Mouse (Mus musculus) myocyte (in vitro differentiated cells): ENCODE measurements around the gene Rnf146. TPM values are rescaled to one million over a fixed set of nuclear protein-coding genes. Genes with fewer than 3 reads are reported as not detected.
A peak's percentile ranks its signal among the peaks of the same experiment; 100 is the strongest.

Experiments
- H3K27me3 ChIP-seq: one replicate; pipeline ENCODE4 v1.6.1; 2011; ENCODE audit not compliant: control insufficient read depth, insufficient read depth, insufficient read length
- H3K36me3 ChIP-seq: one replicate; pipeline ENCODE4 v1.6.1; 2011; ENCODE audit not compliant: control insufficient read depth, insufficient read depth
- H3K4me2 ChIP-seq: one replicate; pipeline ENCODE4 v1.6.1; 2011; ENCODE audit warnings: low read depth, control low read depth
- H3K4me3 ChIP-seq: one replicate; pipeline ENCODE4 v1.5.1; 2011; ENCODE audit warnings: mild to moderate bottlenecking, control low read depth, moderate library complexity
- H3K79me2 ChIP-seq: one replicate; pipeline ENCODE4 v1.6.1; 2011; ENCODE audit not compliant: control insufficient read depth, insufficient read depth
- H3ac ChIP-seq: one replicate; pipeline ENCODE4 v1.6.1; 2011; ENCODE audit not compliant: control insufficient read depth, insufficient read length
- CEBPB ChIP-seq: IDR thresholded peaks from 2 replicates; pipeline ENCODE4 v1.6.1; 2011; ENCODE audit warnings: mild to moderate bottlenecking, moderate library complexity; ENCODE audit not compliant: poor library complexity, insufficient read depth, severe bottlenecking
- E2F4 ChIP-seq: IDR thresholded peaks from one replicate; pipeline ENCODE4 v1.6.1; 2011; ENCODE audit warnings: mild to moderate bottlenecking, control low read depth, moderate library complexity; ENCODE audit not compliant: insufficient read depth
- MAX ChIP-seq: IDR thresholded peaks from one replicate; pipeline ENCODE4 v1.6.1; 2011; ENCODE audit warnings: low read depth, mild to moderate bottlenecking, control low read depth
- MYOD1 ChIP-seq, 3 experiments: IDR thresholded peaks; one replicate each; pipeline ENCODE4 v1.6.1; 2011; ENCODE audit warnings: control low read depth in 2 of 3, low read depth in 2 of 3, mild to moderate bottlenecking in 2 of 3, moderate library complexity in 1 of 3; ENCODE audit not compliant: insufficient read length in 2 of 3, control insufficient read depth in 1 of 3
- MYOG ChIP-seq, 3 experiments: IDR thresholded peaks; one replicate each; pipeline ENCODE4 v1.6.1; 2011; ENCODE audit warnings: control low read depth in 2 of 3, low read depth in 2 of 3, mild to moderate bottlenecking in 2 of 3; ENCODE audit not compliant: insufficient read length in 2 of 3, control insufficient read depth in 1 of 3, insufficient read depth in 1 of 3
- POLR2A ChIP-seq: IDR thresholded peaks from one replicate; pipeline ENCODE4 v1.6.1; 2011; ENCODE audit warnings: low read depth, mild to moderate bottlenecking, control low read depth, moderate library complexity; ENCODE audit not compliant: insufficient read length
- POLR2AphosphoS2 ChIP-seq: IDR thresholded peaks from one replicate; pipeline ENCODE4 v1.6.1; 2011; ENCODE audit warnings: low read depth, control low read depth; ENCODE audit not compliant: insufficient read length
- REST ChIP-seq: IDR thresholded peaks from one replicate; pipeline ENCODE4 v1.6.1; 2011; ENCODE audit warnings: mild to moderate bottlenecking, control low read depth, moderate library complexity; ENCODE audit not compliant: insufficient read depth, insufficient read length
- SRF ChIP-seq: IDR thresholded peaks from one replicate; pipeline ENCODE4 v1.6.1; 2011; ENCODE audit warnings: low read depth; ENCODE audit not compliant: control insufficient read depth, insufficient read length
- TCF12 ChIP-seq: IDR thresholded peaks from one replicate; pipeline ENCODE4 v1.6.1; 2011; ENCODE audit warnings: mild to moderate bottlenecking, control low read depth; ENCODE audit not compliant: poor library complexity, insufficient read depth, severe bottlenecking
- TCF3 ChIP-seq: IDR thresholded peaks from one replicate; pipeline ENCODE4 v1.6.1; 2011; ENCODE audit warnings: low read depth, control low read depth; ENCODE audit not compliant: insufficient read length
- USF1 ChIP-seq: IDR thresholded peaks from one replicate; pipeline ENCODE4 v1.6.1; 2011; ENCODE audit warnings: low read depth, mild to moderate bottlenecking, control low read depth, moderate library complexity
- polyA plus RNA-seq: library from polyadenylated mRNA; unstranded; fragments of >200 nt; fragmentation: generic; extraction: Trizol; gene quantifications from one replicate; pipeline ENCODE4 v1.2.1, GENCODE M21; 2012; ENCODE audit warnings: missing spikeins

The Rnf146 gene
- polyA plus RNA-seq, 1 experiment, result 17.5 TPM

- Histone ChIP-seq H3K27me3 (no peaks in the 10 kb centered on the region), H3K36me3 (no peaks in the 10 kb centered on the region), H3ac (peak overlapping the region; percentile 69), H3K4me2 (peak overlapping the region; percentile 89), H3K79me2 (peaks cover 48% of the 10 kb centered on the region), H3K4me3 (peak overlapping the region; percentile 59)
- no peak for TF ChIP-seq TCF12
- TF ChIP-seq USF1, result peak; percentile 88
- no peak for TF ChIP-seq CEBPB
- no peak for TF ChIP-seq TCF3
- TF ChIP-seq MYOD1 (IDR thresholded peaks at IDR 0.05; ENCODE audit: control insufficient read depth in 1 of 3, insufficient read length in 2 of 3, low read depth in 2 of 3), result peak in 1 of 3 experiments; percentile 29
- TF ChIP-seq MYOG (IDR thresholded peaks at IDR 0.05; ENCODE audit: control insufficient read depth in 1 of 3, insufficient read depth in 1 of 3, insufficient read length in 2 of 3, low read depth in 2 of 3), result peak in 1 of 3 experiments; percentile 40
- TF ChIP-seq SRF, result peak; percentile 48
- TF ChIP-seq REST, result peak; percentile 32
- no peak for TF ChIP-seq E2F4
- TF ChIP-seq MAX, result no peak
- peak; percentile 99 for TF ChIP-seq POLR2A
- TF ChIP-seq POLR2AphosphoS2, result peak; percentile 99
These were observed 612 bp downstream of the Rnf146 start for GRCm38 (mm10) chr10:29361464-29362196.

- no peaks in the 10 kb centered on the region for H3K27me3 ChIP-seq
- H3K36me3 ChIP-seq, result no peaks in the 10 kb centered on the region
- peaks cover 53% of the 10 kb centered on the region for H3K79me2 ChIP-seq
- H3ac ChIP-seq, result peak overlapping the region; percentile 69
- H3K4me3 ChIP-seq, result peak overlapping the region; percentile 59
- H3K4me2 ChIP-seq, result peak overlapping the region; percentile 89
- TF ChIP-seq MYOG (IDR thresholded peaks at IDR 0.05; ENCODE audit: control insufficient read depth in 1 of 3, insufficient read depth in 1 of 3, insufficient read length in 2 of 3, low read depth in 2 of 3), result no peak
- no peak for TF ChIP-seq TCF12
- no peak for TF ChIP-seq MYOD1 (IDR thresholded peaks at IDR 0.05; ENCODE audit: control insufficient read depth in 1 of 3, insufficient read length in 2 of 3, low read depth in 2 of 3)
- TF ChIP-seq USF1, result no peak
- no peak for TF ChIP-seq MAX
- TF ChIP-seq TCF3, result no peak
- TF ChIP-seq POLR2AphosphoS2, result no peak
- TF ChIP-seq SRF, result no peak
- TF ChIP-seq REST, result no peak
- TF ChIP-seq POLR2A, result no peak
- TF ChIP-seq CEBPB, result no peak
- no peak for TF ChIP-seq E2F4
These were observed 1.2 kb downstream of the Rnf146 start for GRCm38 (mm10) chr10:29361095-29361463.

GRCm38 (mm10) chr10:29354183-29354582, 8.1 kb downstream of the Rnf146 start:
- Histone ChIP-seq H3K4me3 (no peak overlapping the region), H3ac (no peak overlapping the region), H3K27me3 (no peaks in the 10 kb centered on the region), H3K36me3 (peaks cover 3% of the 10 kb centered on the region), H3K4me2 (no peak overlapping the region), H3K79me2 (peaks cover 83% of the 10 kb centered on the region)
- TF ChIP-seq POLR2A (no peak), E2F4 (no peak), MAX (no peak), MYOD1 (IDR thresholded peaks at IDR 0.05; ENCODE audit: control insufficient read depth in 1 of 3, insufficient read length in 2 of 3, low read depth in 2 of 3) (no peak), POLR2AphosphoS2 (no peak), USF1 (no peak), MYOG (IDR thresholded peaks at IDR 0.05; ENCODE audit: control insufficient read depth in 1 of 3, insufficient read depth in 1 of 3, insufficient read length in 2 of 3, low read depth in 2 of 3) (no peak), CEBPB (no peak), TCF3 (no peak), REST (no peak), SRF (no peak), TCF12 (no peak)

DNA sequence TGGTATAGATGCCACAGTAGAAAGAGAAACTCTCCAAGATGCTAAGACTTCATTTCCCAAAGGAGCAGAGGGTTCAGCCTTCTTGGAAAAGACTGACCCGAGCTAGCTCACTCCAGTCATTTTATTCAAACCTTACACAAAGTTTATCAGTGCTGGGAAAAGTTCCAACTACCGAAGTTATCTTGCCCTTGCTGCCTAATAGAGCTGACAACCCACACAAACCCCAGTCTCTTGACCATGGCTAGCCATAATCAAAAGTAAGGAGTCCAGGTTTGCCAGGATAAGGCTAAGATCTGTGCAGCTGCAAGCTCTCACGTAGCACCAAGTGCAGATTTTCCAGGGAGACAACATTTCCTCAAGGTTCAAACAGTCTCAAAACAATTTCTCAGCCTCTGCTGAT, 9.7 kb downstream of the Rnf146 start:
- peaks cover 69% of the 10 kb centered on the region for H3K79me2 ChIP-seq
- H3ac ChIP-seq, result no peak overlapping the region
- H3K4me2 ChIP-seq, result no peak overlapping the region
- TF ChIP-seq POLR2AphosphoS2 (no peak), MYOG (IDR thresholded peaks at IDR 0.05; ENCODE audit: control insufficient read depth in 1 of 3, insufficient read depth in 1 of 3, insufficient read length in 2 of 3, low read depth in 2 of 3) (no peak), SRF (no peak), MYOD1 (IDR thresholded peaks at IDR 0.05; ENCODE audit: control insufficient read depth in 1 of 3, insufficient read length in 2 of 3, low read depth in 2 of 3) (no peak)
- H3K36me3 ChIP-seq, result peaks cover 8% of the 10 kb centered on the region
- no peaks in the 10 kb centered on the region for H3K27me3 ChIP-seq
- H3K4me3 ChIP-seq, result no peak overlapping the region

DNA sequence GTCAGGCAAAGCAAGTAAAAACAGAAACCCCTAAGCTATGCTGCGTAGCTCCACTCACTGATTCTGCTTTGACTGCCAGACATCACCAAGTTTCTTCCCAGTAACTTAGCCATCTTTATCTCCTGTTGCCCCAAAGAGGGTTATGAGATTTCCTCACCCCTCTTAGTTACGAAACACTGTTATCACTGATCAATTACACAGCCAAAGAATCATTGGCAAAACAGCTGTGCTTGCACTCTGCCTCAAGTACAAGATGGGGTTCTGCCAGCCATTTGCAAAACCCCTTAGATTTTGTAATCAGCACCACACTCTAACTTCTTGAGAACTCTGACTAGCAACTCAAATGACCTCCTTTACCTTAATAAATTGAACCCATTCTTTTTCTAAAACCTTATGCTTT, 10.8 kb downstream of the Rnf146 start:
- Histone ChIP-seq H3K4me2 (no peak overlapping the region), H3K79me2 (peaks cover 57% of the 10 kb centered on the region), H3K4me3 (no peak overlapping the region), H3ac (no peak overlapping the region), H3K27me3 (no peaks in the 10 kb centered on the region), H3K36me3 (peaks cover 20% of the 10 kb centered on the region)
- TF ChIP-seq TCF3 (no peak), CEBPB (no peak), MAX (no peak), USF1 (no peak), E2F4 (no peak), REST (no peak), TCF12 (no peak), POLR2A (no peak), MYOG (IDR thresholded peaks at IDR 0.05; ENCODE audit: control insufficient read depth in 1 of 3, insufficient read depth in 1 of 3, insufficient read length in 2 of 3, low read depth in 2 of 3) (no peak), MYOD1 (IDR thresholded peaks at IDR 0.05; ENCODE audit: control insufficient read depth in 1 of 3, insufficient read length in 2 of 3, low read depth in 2 of 3) (no peak), SRF (no peak), POLR2AphosphoS2 (no peak)
